Mouse (Mus musculus): ENCODE measurements around the gene Psmc3.
A peak's percentile ranks its signal among the peaks of the same experiment; 100 is the strongest.

Gene Psmc3

GRCm38 (mm10) chr2:91068872-91069165, 15.0 kb downstream of the Psmc3 start:
- Histone ChIP-seq H3K4me3 (replicated peaks; ENCODE audit: low read length) (peak overlapping the region; percentile 85), H3K36me3 (ENCODE audit: insufficient read depth, low read length) (peaks cover 29% of the 10 kb centered on the region), H3K9me3 (ENCODE audit: low read length) (no peaks in the 10 kb centered on the region), H3K4me1 (replicated peaks; ENCODE audit: low read depth, low read length) (peaks cover 58% of the 10 kb centered on the region), H3K27me3 (ENCODE audit: insufficient read depth, low read length) (0 out of 2 replicates have a peak, but pooled peaks cover 6% of the 10 kb centered on the region)
- TF ChIP-seq NANOG (IDR thresholded peaks at IDR 0.05; ENCODE audit: borderline replicate concordance, low read length) (no peak), POU5F1 (IDR thresholded peaks at IDR 0.05; ENCODE audit: borderline replicate concordance, low read length) (no peak), CTCF (conservative IDR thresholded peaks at IDR 0.05; ENCODE audit: low read length) (no peak)

GRCm38 (mm10) chr2:91069306-91070000, 15.6 kb downstream of the Psmc3 start:
- TF ChIP-seq CTCF (conservative IDR thresholded peaks at IDR 0.05; ENCODE audit: low read length) (no peak), POU5F1 (IDR thresholded peaks at IDR 0.05; ENCODE audit: borderline replicate concordance, low read length) (no peak), NANOG (IDR thresholded peaks at IDR 0.05; ENCODE audit: borderline replicate concordance, low read length) (no peak)
- peaks cover 53% of the 10 kb centered on the region for H3K4me1 ChIP-seq (replicated peaks; ENCODE audit: low read depth, low read length)
- peak overlapping the region; percentile 85 for H3K4me3 ChIP-seq (replicated peaks; ENCODE audit: low read length)
- no peaks in the 10 kb centered on the region for H3K9me3 ChIP-seq (ENCODE audit: low read length)
- H3K36me3 ChIP-seq (ENCODE audit: insufficient read depth, low read length) = peaks cover 22% of the 10 kb centered on the region
- H3K27me3 ChIP-seq (ENCODE audit: insufficient read depth, low read length) = 0 out of 2 replicates have a peak, but pooled peaks cover 6% of the 10 kb centered on the region

GRCm38 (mm10) chr2:91070076-91070800, 16.4 kb downstream of the Psmc3 start, which contains the start of gene Slc39a13:
TSS of gene Slc39a13 (minus strand) at chr2:91070417.
- Histone ChIP-seq H3K36me3 (ENCODE audit: insufficient read depth, low read length) (peaks cover 16% of the 10 kb centered on the region; the same call in 1 of the 2 replicates), H3K4me3 (replicated peaks; ENCODE audit: low read length) (peak within 1 kb of the TSS; percentile 85), H3K27me3 (ENCODE audit: insufficient read depth, low read length) (0 out of 2 replicates have a peak, but pooled peaks cover 6% of the 10 kb centered on the region), H3K4me1 (replicated peaks; ENCODE audit: low read depth, low read length) (peaks cover 49% of the 10 kb centered on the region), H3K9me3 (ENCODE audit: low read length) (no peaks in the 10 kb centered on the region)
- no peak for TF ChIP-seq NANOG (IDR thresholded peaks at IDR 0.05; ENCODE audit: borderline replicate concordance, low read length)
- TF ChIP-seq CTCF (conservative IDR thresholded peaks at IDR 0.05; ENCODE audit: low read length) = peak; percentile 80

- Histone ChIP-seq H3K4me1 (replicated peaks; ENCODE audit: low read depth, low read length) (peaks cover 47% of the 10 kb centered on the region), H3K9me3 (ENCODE audit: low read length) (no peaks in the 10 kb centered on the region), H3K4me3 (replicated peaks; ENCODE audit: low read length) (peak overlapping the region; percentile 85), H3K36me3 (ENCODE audit: insufficient read depth, low read length) (peaks cover 9% of the 10 kb centered on the region; the same call in 1 of the 2 replicates), H3K27me3 (ENCODE audit: insufficient read depth, low read length) (peaks cover 6% of the 10 kb centered on the region; the same call in 1 of the 2 replicates)
- TF ChIP-seq POU5F1 (IDR thresholded peaks at IDR 0.05; ENCODE audit: borderline replicate concordance, low read length) (no peak), CTCF (conservative IDR thresholded peaks at IDR 0.05; ENCODE audit: low read length) (no peak), NANOG (IDR thresholded peaks at IDR 0.05; ENCODE audit: borderline replicate concordance, low read length) (no peak)
Measured at GRCm38 (mm10) chr2:91071059-91071458, 17.2 kb downstream of the Psmc3 start.

GRCm38 (mm10) chr2:91072092-91072491, 18.3 kb downstream of the Psmc3 start:
- Histone ChIP-seq H3K27me3 (ENCODE audit: insufficient read depth, low read length) (peaks cover 8% of the 10 kb centered on the region), H3K36me3 (ENCODE audit: insufficient read depth, low read length) (peaks cover 5% of the 10 kb centered on the region; the same call in 1 of the 2 replicates), H3K9me3 (ENCODE audit: low read length) (no peaks in the 10 kb centered on the region), H3K4me1 (replicated peaks; ENCODE audit: low read depth, low read length) (peaks cover 41% of the 10 kb centered on the region), H3K4me3 (replicated peaks; ENCODE audit: low read length) (no peak overlapping the region)
- TF ChIP-seq CTCF (conservative IDR thresholded peaks at IDR 0.05; ENCODE audit: low read length) = no peak
- TF ChIP-seq NANOG (IDR thresholded peaks at IDR 0.05; ENCODE audit: borderline replicate concordance, low read length) = no peak
- no peak for TF ChIP-seq POU5F1 (IDR thresholded peaks at IDR 0.05; ENCODE audit: borderline replicate concordance, low read length)

GRCm38 (mm10) chr2:91077957-91078313, 24.1 kb downstream of the Psmc3 start:
- H3K27me3 ChIP-seq (ENCODE audit: insufficient read depth, low read length) = peaks cover 55% of the 10 kb centered on the region
- TF ChIP-seq NANOG (IDR thresholded peaks at IDR 0.05; ENCODE audit: borderline replicate concordance, low read length) (no peak), CTCF (conservative IDR thresholded peaks at IDR 0.05; ENCODE audit: low read length) (no peak), POU5F1 (IDR thresholded peaks at IDR 0.05; ENCODE audit: borderline replicate concordance, low read length) (no peak)
- H3K9me3 ChIP-seq (ENCODE audit: low read length) = no peaks in the 10 kb centered on the region
- peaks cover 29% of the 10 kb centered on the region for H3K4me1 ChIP-seq (replicated peaks; ENCODE audit: low read depth, low read length)
- H3K4me3 ChIP-seq (replicated peaks; ENCODE audit: low read length) = peak overlapping the region; percentile 64
- H3K36me3 ChIP-seq (ENCODE audit: insufficient read depth, low read length) = no peaks in the 10 kb centered on the region

- Histone ChIP-seq H3K36me3 (ENCODE audit: insufficient read depth, low read length) (no peaks in the 10 kb centered on the region), H3K9me3 (ENCODE audit: low read length) (no peaks in the 10 kb centered on the region), H3K4me1 (replicated peaks; ENCODE audit: low read depth, low read length) (peaks cover 31% of the 10 kb centered on the region), H3K4me3 (replicated peaks; ENCODE audit: low read length) (peak overlapping the region; percentile 64), H3K27me3 (ENCODE audit: insufficient read depth, low read length) (peaks cover 58% of the 10 kb centered on the region)
- TF ChIP-seq CTCF (conservative IDR thresholded peaks at IDR 0.05; ENCODE audit: low read length) (no peak), POU5F1 (IDR thresholded peaks at IDR 0.05; ENCODE audit: borderline replicate concordance, low read length) (no peak), NANOG (IDR thresholded peaks at IDR 0.05; ENCODE audit: borderline replicate concordance, low read length) (no peak)
Measured at GRCm38 (mm10) chr2:91078314-91079025, 24.7 kb downstream of the Psmc3 start.

- H3K4me1 ChIP-seq (replicated peaks; ENCODE audit: low read depth, low read length) = peaks cover 31% of the 10 kb centered on the region
- no peaks in the 10 kb centered on the region for H3K9me3 ChIP-seq (ENCODE audit: low read length)
- H3K36me3 ChIP-seq (ENCODE audit: insufficient read depth, low read length) = no peaks in the 10 kb centered on the region
- H3K27me3 ChIP-seq (ENCODE audit: insufficient read depth, low read length) = peaks cover 63% of the 10 kb centered on the region
- peak overlapping the region; percentile 64 for H3K4me3 ChIP-seq (replicated peaks; ENCODE audit: low read length)
- no peak for TF ChIP-seq CTCF (conservative IDR thresholded peaks at IDR 0.05; ENCODE audit: low read length)
- TF ChIP-seq NANOG (IDR thresholded peaks at IDR 0.05; ENCODE audit: borderline replicate concordance, low read length) = no peak
Measured at GRCm38 (mm10) chr2:91079026-91079384, 25.2 kb downstream of the Psmc3 start.
